Mouse (Mus musculus) bone marrow, adult 2 months (tissue): ENCODE measurements around the gene Pin1. TPM values are rescaled to one million over a fixed set of nuclear protein-coding genes. Genes with fewer than 3 reads are reported as not detected.

Experiments
- H3K27ac ChIP-seq: fragments of 200-500 bp; 2 replicates; pipeline ENCODE4 v1.5.1; 2012; ENCODE audit warnings: low read depth, mild to moderate bottlenecking, control low read depth, inconsistent platforms, low read length; ENCODE audit not compliant: control insufficient read depth, poor library complexity, insufficient read depth
- H3K4me1 ChIP-seq: fragments of 200-500 bp; 2 replicates; pipeline ENCODE4 v1.6.1; 2011; ENCODE audit warnings: low read length; ENCODE audit not compliant: control insufficient read depth, insufficient read depth
- H3K4me3 ChIP-seq: fragments of 200-500 bp; replicated peaks from 2 replicates; pipeline ENCODE3; 2011; ENCODE audit warnings: mild to moderate bottlenecking, low read depth, low read length, control low read depth; ENCODE audit not compliant: control insufficient read depth
- CTCF ChIP-seq: fragments of 200-500 bp; IDR thresholded peaks from 2 replicates; pipeline ENCODE4 v1.5.1; 2011; ENCODE audit warnings: low read length, control low read depth; ENCODE audit not compliant: control insufficient read depth, insufficient read depth
- POLR2A ChIP-seq: fragments of 200-500 bp; IDR thresholded peaks from 2 replicates; pipeline ENCODE4 v1.6.1; 2011; ENCODE audit warnings: low read depth, mild to moderate bottlenecking, control low read depth, low read length, borderline replicate concordance; ENCODE audit not compliant: control insufficient read depth
- WGBS: fragments of 180-500 bp; shearing (Covaris S2); methylation state at CpG from one replicate; pipeline ENCODE4 v1.1.7; 2018; 5-methylcytosine and 5-hydroxymethylcytosine counted together
- polyA plus RNA-seq: library from polyadenylated mRNA; stranded (reverse); fragments of >200 nt; gene quantifications from 2 replicates; pipeline ENCODE4 v1.2.4, GENCODE M21; 2011; ENCODE audit warnings: low replicate concordance; ENCODE audit not compliant: missing spikeins, insufficient read depth, insufficient read length

Pin1 gene
- polyA plus RNA-seq, 1 experiment, result 8.3 TPM

DNA sequence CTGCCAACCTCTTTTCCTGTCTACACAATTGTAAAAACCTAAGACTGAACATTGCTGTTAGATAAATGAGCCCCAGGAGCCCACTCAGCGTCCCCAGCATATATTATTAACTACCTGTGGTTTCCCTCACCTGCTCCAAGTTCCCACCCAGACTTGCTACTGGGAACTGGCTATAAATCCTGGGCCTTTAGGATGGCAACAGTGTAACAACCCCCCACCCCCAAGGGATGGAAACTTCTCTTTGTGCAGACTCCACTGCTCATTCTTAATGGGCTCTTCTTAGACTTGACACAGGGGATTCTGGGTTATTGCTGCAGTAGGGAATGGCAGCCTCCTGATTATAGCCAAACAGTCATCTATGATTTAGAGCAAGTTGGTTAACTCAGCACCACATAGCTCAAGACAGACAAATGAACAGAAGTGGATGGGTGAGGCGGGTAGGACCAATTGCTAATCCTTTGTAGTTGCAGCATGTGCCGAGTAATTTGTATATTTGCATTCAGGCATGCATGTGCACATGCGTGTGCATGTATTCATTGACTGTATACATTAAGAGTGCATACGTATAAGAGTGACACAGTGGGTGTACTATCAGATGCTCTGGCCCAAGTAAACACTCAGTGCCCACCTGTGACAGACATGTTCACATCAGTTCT, 13.2 kb downstream of the Pin1 start:
- no peak overlapping the region for H3K4me3 ChIP-seq
- no peaks in the 10 kb centered on the region for H3K4me1 ChIP-seq
- 88% methylated on average over 5 of the region's 5 CpGs for WGBS
- no peak overlapping the region for H3K27ac ChIP-seq
- TF ChIP-seq POLR2A, result no peak

DNA sequence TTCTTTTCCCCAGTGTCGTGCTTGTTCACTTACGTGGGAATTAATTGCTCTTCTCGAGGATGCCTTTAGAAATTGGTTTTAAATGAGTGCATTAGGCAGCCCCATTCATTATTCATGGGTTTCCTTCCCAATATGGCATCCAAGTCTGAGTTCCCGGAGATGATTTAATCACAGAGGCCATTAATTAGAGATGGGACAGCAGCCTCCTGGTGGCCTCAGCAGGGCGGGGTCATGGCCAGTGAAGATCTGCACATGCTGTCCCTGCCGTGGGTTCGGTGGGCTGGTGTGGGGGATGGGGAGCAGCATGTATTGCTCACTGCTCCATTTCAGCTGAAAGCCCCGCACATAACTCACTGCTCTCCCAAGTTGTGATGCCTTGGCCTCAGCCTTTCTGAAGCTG, 14.0 kb downstream of the Pin1 start:
- no peak overlapping the region for H3K27ac ChIP-seq
- TF ChIP-seq POLR2A (no peak), CTCF (no peak)
- WGBS, result 62% methylated on average over 8 of the region's 8 CpGs
- no peaks in the 10 kb centered on the region for H3K4me1 ChIP-seq
- H3K4me3 ChIP-seq, result no peak overlapping the region

DNA sequence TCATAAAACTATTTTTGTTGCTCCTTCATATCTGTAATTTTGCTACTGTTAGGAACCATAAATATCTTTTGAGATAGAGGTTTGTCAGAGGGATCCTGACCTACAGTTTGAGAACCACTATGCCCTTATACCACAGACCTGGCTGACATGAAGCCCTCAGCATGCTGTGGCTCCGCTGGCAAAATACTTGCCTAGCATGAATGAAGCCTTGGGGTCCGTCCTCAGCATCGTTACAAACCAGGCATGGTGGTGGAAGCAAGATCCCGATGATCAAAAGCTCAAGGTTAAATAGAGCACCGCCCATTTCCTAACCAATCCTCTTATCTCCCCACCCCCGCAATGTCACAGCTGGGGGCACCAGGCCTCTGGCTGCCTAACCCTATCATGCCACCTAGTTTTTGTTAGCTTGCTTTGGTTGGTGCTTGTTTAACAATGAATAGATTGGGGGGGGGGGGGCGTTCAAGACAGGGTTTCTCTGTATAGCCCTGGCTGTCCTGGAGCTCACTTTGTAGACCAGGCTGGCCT, 14.7 kb downstream of the Pin1 start:
- TF ChIP-seq CTCF (no peak), POLR2A (no peak)
- H3K4me3 ChIP-seq, result no peak overlapping the region
- H3K4me1 ChIP-seq, result no peaks in the 10 kb centered on the region
- 16% methylated on average over 7 of the region's 7 CpGs for WGBS
- H3K27ac ChIP-seq, result no peak overlapping the region

DNA sequence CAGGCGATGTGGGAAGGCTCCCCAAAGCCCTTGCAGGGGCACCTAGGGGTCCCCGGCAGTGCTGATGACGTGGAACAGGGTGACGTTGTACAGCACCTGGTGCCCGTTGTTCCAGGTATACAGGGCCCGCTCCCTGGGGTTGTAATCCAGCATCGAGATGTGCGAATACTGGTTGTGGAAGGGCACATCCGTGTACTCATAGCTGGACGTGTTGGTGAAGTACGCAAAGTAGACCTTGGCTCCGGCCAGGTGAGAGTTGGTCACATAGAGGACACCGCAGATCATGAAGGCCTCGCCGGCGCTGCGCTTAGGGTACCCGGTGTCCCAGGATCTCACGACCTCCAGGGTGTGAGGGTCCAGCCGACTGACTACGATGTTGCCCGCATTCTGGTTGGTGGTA, 16.2 kb downstream of the Pin1 start:
- TF ChIP-seq POLR2A, result no peak
- no peak for TF ChIP-seq CTCF
- Histone ChIP-seq H3K4me3 (no peak overlapping the region), H3K27ac (no peak overlapping the region), H3K4me1 (no peaks in the 10 kb centered on the region)
- WGBS, result 89% methylated on average over 22 of the region's 22 CpGs

DNA sequence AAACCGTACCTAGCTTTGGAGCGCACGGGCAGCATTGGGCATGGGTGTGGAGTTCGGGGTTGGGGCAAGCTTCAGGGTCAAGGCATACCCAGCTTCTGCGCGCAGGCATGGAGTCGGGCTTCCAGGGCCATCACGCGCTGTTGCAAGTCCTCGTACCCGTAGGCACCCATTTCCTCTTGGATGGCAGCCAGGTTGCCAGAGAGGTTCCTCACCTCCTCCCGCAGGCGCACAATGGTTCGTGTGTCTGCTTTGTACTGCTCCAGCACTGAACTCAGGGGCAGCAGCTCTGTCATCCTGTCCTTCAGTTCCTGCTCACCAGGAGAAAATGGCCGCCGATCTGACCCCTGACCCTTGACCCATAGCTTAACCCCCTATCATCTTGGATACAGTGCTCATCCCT, 20.2 kb downstream of the Pin1 start:
- 34% methylated on average over 16 of the region's 16 CpGs for WGBS
- TF ChIP-seq CTCF (no peak), POLR2A (no peak)
- H3K4me1 ChIP-seq, result no peaks in the 10 kb centered on the region
- H3K4me3 ChIP-seq, result no peak overlapping the region
- H3K27ac ChIP-seq, result no peak overlapping the region

DNA sequence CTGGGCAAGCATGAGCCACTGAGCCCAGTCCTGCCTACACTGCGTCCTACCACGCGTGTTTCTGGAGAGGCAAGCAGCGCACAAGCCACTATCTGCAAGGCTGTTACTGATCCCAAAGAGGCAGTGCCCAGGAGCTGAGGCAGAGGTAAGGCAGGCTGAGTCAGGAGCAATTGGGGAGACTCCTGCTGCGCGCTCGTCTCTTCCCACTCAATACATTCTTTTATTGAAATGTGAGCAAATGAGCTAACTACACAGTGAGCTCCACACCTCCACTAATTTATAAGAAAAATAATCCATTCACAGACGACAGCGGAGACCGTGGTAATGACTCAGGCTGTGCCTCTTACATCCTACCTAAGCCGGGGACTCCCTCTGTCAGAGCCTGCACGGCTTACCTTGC, 26.0 kb downstream of the Pin1 start:
- no peak overlapping the region for H3K27ac ChIP-seq
- no peaks in the 10 kb centered on the region; the same call in 1 of the 2 replicates for H3K4me1 ChIP-seq
- WGBS, result 83% methylated on average over 12 of the region's 12 CpGs
- H3K4me3 ChIP-seq, result no peak overlapping the region
- no peak for TF ChIP-seq POLR2A
- no peak for TF ChIP-seq CTCF

DNA sequence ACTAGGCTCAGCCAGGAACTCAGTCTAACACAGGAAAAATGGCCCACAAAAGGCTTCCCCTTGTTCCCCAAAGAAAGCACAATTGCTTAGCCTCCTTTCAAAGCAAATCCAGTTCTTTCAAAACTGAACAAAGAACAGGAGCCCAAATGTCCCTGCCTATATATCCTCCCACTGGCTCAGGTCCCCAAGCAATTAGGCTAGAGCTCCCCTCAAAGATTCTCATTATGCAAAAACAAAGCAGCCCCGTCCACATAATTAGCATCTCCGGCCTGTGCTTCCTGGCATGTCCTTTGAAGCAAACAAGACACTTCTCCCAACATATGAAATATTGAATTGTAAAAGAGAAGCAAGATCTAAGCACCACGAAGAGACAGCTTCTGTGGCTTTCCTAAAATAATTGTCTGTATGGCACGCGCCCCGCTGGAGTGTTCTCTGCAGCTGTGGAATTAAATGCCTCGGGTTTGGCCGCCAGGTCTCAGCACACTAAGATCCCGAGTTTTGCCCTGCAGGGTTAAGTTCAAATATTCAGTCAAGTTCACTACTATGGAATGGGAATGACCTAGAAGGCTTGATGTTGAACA, 28.6 kb downstream of the Pin1 start:
- H3K27ac ChIP-seq, result no peak overlapping the region
- no peak for TF ChIP-seq CTCF
- no peak for TF ChIP-seq POLR2A
- 77% methylated on average over 9 of the region's 9 CpGs for WGBS
- no peaks in the 10 kb centered on the region; the same call in 1 of the 2 replicates for H3K4me1 ChIP-seq
- H3K4me3 ChIP-seq, result no peak overlapping the region

DNA sequence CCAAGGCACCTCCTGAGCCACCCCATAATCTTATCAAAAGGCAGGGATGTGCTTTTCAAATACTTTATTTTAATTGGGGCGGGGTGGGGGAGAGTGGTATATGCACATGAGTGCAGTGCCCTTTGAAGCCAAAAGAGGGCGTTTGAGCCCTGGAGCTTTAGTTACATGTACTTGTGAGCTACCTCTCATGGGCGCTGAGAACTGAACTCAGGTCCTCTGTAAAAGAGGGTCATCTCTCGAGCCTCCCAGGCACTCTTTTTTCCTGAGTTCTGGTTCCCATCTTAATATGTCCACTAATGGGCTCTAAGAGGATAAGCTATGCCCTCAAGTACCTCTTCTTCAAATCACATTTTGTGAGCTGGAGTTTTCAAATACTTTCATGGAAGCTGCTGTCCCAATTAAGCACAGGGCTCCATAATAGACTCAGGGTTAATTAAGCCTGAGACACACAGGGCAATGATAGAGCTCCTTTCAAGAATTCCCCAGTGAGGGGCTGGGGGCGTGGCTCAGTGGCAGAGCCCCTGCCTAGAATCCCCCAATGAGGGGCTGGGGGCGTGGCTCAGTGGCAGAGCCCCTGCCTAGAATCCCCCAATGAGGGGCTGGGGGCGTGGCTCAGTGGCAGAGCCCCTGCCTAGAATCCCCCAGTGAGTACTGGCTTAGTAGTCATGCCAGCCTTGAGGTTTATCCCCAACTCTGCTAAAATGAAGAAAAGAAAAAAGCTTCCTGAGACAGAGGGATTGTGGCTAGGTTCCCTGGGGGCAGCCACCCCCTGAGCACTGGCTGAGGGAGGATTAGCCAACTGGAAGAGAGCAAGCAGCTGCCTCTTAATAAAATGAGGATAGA, 29.9 kb downstream of the Pin1 start:
- TF ChIP-seq POLR2A (no peak), CTCF (no peak)
- no peaks in the 10 kb centered on the region; the same call in 1 of the 2 replicates for H3K4me1 ChIP-seq
- 48% methylated on average over 7 of the region's 7 CpGs for WGBS
- no peak overlapping the region for H3K4me3 ChIP-seq
- H3K27ac ChIP-seq, result no peak overlapping the region
